Mouse (Mus musculus) common myeloid progenitor, adult 5-6 weeks (primary cell): ENCODE results near the gene Ubap2l. TPM values are rescaled to one million over a fixed set of nuclear protein-coding genes. Genes with fewer than 3 reads are reported as not detected.

Experiments
- total RNA-seq: library from RNA; stranded (forward); fragments of 200-1000, 187-1606 nt; gene quantifications from 2 replicates; pipeline ENCODE4 v1.2.3, GENCODE M21; 2017

Gene Ubap2l
- total RNA-seq, 1 experiment from 2014 or later, result 186 TPM

Other genes with a start within 250 kb of the Ubap2l start
- gene She, start 221.3 kb downstream of the Ubap2l start, total RNA-seq, result 0.05 TPM in 1 of 2 replicates, not detected in the other
- gene Il6ra, start 139.4 kb downstream of the Ubap2l start, total RNA-seq, result 10.4 and 11.6 TPM in 2 replicates
- gene Atp8b2, start 89.1 kb downstream of the Ubap2l start, total RNA-seq, result 14.8 and 16.5 TPM in 2 replicates
- gene Hax1, start 53.8 kb downstream of the Ubap2l start, total RNA-seq, result 73.2 and 87.5 TPM in 2 replicates
- gene 4933434E20Rik, start 992 bp downstream of the Ubap2l start, total RNA-seq, result 28.8 and 34.0 TPM in 2 replicates
- 718 and 782 TPM in 2 replicates for gene Tpm3, start 20.0 kb upstream of the Ubap2l start, total RNA-seq
- 0.27 and 0.39 TPM in 2 replicates for gene Nup210l, start 51.5 kb upstream of the Ubap2l start, total RNA-seq
- gene Rps27, start 161.0 kb upstream of the Ubap2l start, total RNA-seq, result 4,490 and 5,667 TPM in 2 replicates
- 0.23 and 1.4 TPM in 2 replicates for gene Rab13, start 161.1 kb upstream of the Ubap2l start, total RNA-seq
- 51.4 and 52.9 TPM in 2 replicates for gene Jtb, start 179.0 kb upstream of the Ubap2l start, total RNA-seq
- not detected in 2 replicates for gene Creb3l4, start 190.9 kb upstream of the Ubap2l start, total RNA-seq
- 35.0 and 42.1 TPM in 2 replicates for gene Slc39a1, start 195.5 kb upstream of the Ubap2l start, total RNA-seq
- 13.4 and 16.5 TPM in 2 replicates for gene Crtc2, start 201.5 kb upstream of the Ubap2l start, total RNA-seq
- gene Dennd4b, start 212.6 kb upstream of the Ubap2l start, total RNA-seq, result 9.7 and 14.9 TPM in 2 replicates
- gene Gatad2b, start 240.6 kb upstream of the Ubap2l start, total RNA-seq, result 34.4 and 39.8 TPM in 2 replicates